Mouse (Mus musculus) frontal cortex, postnatal 36 days (tissue): ENCODE results near the gene Kmt2d.
"Not testable (repeated sequence)": the region's sequence is repeated elsewhere in the genome, so short reads cannot be mapped to it uniquely, and the experiment has no call there.

Experiments
- DNase-seq, 2 experiments: peaks; one replicate each; pipeline ENCODE4 v3.0.0; 2022; ENCODE audit warnings: low spot score in 2 of 2

Gene Kmt2d

DNA sequence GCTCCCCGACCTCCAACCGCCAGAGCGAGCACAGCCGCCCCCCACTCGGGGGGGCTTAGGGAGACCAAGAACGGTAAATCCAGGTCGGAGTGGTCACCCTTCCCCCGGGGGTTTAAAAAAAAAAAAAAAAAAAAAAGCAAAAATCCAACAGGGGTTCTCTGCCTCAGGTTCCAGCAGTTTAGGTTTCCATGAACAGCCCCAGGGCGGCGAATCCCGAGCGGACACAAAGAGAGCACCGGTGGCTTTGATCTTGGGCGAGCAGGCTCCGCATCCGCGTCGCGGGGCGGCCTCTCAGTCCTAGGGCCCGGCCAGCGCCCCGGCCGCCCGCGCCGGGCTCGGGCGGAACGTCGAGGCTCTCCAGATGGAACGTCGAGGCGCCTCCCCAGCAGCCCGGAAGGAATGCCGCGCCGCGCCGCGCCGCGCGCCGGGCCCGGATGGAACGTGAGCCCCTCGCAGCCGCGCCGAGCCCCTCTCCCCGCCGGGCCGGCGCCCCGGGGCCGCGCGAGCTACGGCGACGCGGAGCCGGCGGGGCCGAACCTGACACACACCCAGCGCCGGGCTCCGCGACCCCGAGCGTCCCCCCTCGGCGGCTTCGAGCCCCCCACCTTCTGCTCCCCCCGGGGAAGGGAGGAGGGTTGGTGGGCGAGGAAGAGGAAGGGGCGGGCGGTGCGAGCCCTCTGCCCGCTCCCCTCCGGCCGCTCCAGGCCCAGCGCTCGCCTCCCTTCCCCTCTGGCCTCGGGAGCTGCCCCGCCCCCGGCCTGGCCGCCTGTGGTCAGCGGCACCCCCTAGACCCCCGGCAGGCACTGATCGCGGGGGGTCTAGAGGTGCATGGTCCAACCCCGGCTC, at the start of gene Kmt2d:
TSS of gene Kmt2d (minus strand) at position 135 of the 846 bp plus-strand sequence.
- no peak for DNase-seq

- not testable (repeated sequence) for DNase-seq
These were observed 47.5 kb upstream of the Kmt2d start for GRCm38 (mm10) chr15:98918499-98918895.

DNA sequence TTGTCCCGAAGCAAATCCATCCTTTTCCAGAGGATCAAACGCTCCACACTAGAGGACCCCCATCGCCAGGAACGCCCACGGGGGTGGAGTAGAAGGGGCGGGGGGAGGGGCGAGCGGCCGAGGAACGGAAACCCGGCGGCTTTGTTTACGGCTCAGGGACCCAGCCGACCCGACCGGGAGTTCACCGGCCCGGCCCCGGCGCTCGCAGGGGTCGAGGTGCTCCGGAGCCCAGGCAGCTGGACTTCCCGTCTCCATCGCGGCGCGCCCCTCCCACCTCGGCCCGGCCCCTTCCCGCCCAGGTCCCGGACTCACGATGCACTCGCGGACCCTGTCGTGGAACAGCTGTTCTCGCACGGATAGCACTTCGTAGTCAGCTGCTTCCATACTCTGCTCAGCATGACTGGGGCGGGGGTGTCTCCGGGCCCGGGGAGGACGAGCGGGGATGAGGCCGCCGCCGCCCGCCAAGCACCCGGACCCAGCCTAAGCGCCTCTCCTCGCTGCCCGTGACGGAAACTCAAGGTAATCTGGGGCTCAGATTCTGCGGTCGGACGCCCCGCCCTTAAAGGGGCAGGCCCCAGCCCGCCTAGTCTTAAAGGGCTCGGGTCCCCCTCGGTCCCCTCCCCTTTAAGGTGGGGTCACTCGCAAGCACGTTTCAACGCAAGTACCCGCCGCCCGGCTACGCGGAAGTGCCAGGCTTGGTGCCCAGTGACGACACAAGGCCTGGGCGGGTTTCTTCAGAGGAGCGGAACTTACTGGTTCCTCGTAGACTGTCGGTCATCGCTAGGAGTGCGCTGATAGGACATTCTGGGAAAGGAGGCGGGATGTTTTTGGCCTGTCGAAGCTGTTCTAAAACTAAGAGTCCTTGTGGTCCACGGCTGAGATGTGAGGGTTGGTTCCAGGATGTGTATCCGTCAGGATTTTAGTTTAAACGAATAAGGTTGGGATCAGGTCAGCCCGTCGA, 46.8 kb upstream of the Kmt2d start, which contains the start of gene Lmbr1l:
TSS of gene Lmbr1l (minus strand) at position 694 of the 961 bp plus-strand sequence.
- DNase-seq, result peak; percentile 99

DNA sequence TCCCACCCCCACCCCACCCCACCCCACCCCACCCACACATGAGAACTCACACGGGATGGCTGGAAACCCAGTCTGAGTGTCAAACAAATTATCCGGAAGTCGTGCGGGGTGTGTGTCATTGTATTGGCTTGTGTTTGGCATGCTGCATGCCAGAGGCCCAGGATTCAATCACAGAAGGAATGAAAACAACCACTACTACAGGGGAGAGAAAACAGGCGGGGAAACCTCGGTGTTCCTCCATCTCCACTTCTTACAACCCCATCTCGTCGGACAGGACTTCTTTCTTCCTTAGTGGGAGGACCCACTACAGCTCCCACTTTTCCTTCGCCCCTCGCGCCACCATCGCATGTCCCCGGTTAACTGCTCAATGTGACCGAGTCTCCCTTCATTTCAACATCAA, 46.1 kb upstream of the Kmt2d start:
- no peak for DNase-seq

GRCm38 (mm10) chr15:98916016-98916415, 45.0 kb upstream of the Kmt2d start:
- DNase-seq, result no peak

GRCm38 (mm10) chr15:98914903-98915302, 43.9 kb upstream of the Kmt2d start:
- no peak for DNase-seq

DNA sequence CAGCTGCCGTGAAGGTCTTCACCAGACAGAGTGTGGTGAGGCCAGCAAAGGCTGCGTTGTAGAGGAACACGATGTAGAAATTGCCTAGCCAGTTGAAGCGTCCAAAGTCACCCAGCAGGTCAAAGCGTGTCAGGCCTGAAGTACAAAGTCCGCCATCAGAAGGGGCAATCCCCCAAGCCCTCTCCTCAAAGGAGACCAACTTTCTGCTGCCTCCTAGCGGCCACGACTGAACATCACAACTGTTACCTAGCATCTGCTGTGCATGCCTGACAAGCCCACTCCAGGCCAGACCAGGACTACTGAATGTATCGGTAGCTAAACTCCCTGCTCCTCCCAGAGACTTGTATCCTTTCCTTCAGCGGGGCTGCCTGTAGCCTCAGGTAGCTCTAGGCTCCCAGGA, 33.7 kb upstream of the Kmt2d start:
- peak; percentile 24 to 30 for DNase-seq

DNA sequence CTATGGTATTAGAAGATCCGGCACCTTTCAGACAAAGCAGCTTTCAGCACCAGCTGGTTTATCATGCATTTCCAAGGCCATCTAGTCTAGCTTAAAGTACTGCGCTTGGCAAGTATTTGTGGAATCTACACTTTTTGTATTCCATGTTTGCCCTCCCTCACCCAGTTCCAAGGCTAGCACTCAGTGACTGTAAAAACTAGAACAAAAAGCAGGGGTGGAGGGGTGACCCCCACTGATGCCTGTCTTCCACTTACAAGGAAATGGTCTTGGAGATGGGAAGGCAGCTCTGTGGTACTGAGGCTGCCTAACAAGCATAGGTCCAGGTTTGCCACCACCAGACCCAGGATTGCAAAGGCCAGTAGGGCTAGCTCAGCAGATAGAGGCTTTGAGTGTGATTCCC, 31.6 kb upstream of the Kmt2d start:
- DNase-seq, result no peak

- no peak for DNase-seq
These were observed 30.5 kb upstream of the Kmt2d start for GRCm38 (mm10) chr15:98901530-98901929.

DNA sequence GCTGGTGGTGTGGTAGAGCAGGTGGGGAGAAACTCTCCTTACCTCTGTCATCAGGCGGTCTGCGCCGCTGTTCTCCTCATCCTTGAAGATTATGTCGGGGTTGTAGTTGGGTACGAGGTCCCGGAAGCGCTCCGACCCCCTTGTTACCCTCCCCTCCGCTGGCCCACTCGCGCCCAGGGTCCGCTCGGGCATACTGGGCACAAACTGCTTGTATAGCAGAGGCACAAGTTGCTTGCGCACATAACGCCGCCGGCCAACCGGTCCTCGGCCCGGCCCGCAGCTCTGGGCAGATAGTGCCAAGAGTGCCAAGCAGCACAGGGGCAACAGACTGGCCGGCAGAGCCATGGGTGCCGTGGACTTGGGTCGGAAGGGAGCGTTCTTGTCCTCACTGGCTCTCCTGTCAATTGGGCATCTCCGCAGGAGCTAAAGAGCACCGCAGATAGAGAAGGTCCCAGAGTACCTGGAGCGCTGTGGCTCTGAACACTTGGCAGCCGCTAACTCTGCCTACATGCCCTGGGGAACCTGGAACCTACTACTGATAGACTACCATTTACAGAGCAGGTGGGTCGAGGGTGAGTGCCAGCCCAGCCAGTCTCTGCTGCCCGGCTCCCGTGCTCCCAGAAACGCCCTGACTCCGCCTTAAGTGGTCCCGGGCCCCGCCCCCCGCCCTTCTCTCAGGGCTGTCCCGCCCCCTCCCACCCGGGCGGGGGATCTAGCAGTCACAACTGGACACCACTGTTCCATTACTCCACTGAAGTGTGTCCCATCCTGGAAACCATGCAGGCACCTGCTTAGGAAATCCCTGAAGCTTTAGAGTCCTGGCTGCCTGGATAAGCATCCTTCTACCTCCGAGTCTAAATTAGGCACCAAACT, 27.2 kb upstream of the Kmt2d start, which contains the start of gene Dhh:
TSS of gene Dhh (minus strand) at position 613 of the 873 bp plus-strand sequence.
- no peak for DNase-seq

- no peak for DNase-seq
These were observed 26.5 kb upstream of the Kmt2d start for GRCm38 (mm10) chr15:98897495-98897894.

DNA sequence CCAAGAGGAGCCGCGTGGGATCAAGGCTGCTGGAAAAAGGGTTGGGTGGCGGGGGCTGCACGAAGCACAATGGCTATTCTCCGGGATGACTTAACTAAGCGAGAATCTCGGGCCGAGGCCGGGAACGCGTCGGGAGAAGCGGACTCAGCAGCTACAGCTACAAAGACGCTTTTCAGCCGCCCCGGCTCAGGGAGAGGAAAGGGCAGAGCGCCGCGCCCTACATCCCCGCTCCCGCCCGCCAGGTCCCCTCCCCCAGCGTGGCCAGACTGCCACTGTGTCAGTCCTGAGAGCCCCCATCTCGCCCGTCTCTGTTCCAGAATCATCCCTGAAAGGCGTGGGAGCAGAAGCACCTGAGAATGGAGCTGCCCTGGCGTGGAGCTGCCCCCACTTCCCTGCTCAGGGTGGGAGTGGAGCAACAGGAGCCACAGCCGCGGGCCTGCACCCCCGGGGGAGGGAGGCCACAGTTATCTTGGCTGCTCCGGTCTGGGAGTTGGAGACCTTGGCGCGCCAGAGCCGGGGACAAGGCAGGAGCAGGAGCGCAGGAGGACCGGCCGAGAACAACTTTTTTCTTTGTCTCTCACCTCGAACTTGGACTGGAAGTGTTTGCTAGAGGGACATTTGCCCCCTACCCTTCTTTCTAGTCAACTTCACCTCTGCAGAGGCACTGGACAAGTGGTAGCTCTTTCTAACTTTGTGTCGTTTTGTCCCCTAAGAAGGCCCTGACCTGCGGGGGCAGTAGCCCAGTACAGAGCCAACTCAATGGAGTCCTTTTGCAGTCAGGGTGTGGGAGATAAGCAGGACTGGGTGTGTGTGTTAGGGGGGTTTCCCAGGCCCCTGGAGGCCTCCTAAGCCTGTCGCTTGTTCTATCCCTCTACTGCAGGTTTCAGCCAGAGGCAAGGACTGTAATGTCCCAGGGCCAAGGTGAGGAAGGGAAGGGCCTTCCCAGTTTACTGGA, 24.9 kb upstream of the Kmt2d start:
- no peak for DNase-seq

DNA sequence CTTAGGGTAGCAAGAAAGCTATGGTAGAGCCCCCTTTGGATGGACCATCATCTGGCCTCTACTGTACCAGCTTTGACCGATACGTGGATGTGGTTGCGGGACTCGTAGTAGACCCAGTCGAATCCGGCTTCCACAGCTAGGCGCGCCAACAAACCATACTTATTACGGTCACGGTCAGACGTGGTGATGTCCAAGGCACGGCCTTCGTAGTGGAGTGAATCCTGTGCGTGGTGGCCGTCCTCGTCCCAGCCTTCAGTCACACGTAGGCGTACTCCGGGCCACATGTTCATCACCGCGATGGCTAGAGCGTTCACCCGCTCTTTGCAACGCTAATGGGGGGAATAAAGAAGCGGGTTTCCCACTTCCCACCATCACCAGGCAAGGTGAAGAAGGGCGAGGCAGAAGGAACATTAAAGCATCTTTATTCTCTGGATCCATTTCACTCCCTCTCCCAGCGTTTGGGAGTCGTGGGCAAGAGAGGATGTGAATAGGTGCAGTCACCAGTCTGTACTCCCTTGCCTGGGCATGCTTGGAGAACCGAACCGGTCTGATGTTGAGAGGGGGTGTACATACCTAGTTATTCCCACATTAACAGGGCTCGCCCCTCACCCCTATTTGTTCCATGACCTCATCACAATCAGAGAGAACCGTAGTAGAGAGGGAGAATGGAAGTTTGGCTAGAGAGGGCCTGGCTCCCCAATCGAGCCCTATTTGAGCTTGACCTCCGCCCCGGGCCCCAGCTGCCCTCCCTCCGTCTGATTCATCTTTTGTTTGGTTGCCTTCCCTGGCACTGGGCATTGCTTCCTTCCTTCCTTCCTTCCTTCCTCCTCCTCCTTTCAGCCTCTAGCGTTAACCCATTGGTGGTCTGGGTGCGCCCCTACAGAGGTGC, 24.0 kb upstream of the Kmt2d start:
- no peak for DNase-seq

DNA sequence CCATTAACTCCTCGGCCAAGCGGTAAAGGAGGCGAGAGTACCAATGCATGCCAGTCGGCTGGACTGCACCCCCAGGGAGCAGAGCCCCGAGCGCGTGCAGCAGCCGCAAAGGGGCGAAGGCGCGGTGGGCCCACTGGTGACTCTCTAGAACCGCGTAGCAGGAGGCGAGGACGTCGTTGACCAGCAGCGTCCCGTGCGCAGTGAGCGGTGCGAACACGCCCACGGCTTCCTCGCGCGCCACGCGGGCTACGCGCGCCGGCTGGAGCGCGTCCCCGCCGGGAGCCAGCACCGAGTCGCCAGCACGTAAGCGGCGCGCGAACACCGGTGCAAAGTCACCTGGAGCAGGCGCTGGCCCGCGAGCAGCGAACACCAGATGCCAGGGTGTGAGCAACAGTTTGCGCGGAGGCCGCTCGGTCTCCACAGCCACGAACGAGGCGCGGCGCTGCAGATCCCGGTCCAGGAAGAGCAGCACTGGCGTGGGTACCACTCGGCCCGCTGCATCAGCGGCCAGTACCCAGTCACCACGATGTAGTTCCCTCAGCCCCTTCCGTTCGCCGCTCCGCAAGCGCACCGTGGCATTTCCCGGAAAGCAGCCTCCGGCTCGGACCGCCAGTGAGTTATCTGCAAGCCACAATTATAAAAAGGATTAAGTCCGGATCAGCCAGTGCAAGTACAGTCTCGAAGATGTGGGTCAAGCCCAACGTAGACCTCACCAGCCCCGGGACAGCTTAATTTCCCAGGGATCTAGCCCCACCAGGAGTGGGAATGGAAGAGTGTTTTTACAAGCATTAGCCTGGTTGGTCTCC, 23.1 kb upstream of the Kmt2d start, which contains the start of gene Rhebl1:
TSS of gene Rhebl1 (minus strand) at position 601 of the 806 bp plus-strand sequence.
- no peak for DNase-seq

GRCm38 (mm10) chr15:98893036-98893435, 22.0 kb upstream of the Kmt2d start:
- no peak for DNase-seq

DNA sequence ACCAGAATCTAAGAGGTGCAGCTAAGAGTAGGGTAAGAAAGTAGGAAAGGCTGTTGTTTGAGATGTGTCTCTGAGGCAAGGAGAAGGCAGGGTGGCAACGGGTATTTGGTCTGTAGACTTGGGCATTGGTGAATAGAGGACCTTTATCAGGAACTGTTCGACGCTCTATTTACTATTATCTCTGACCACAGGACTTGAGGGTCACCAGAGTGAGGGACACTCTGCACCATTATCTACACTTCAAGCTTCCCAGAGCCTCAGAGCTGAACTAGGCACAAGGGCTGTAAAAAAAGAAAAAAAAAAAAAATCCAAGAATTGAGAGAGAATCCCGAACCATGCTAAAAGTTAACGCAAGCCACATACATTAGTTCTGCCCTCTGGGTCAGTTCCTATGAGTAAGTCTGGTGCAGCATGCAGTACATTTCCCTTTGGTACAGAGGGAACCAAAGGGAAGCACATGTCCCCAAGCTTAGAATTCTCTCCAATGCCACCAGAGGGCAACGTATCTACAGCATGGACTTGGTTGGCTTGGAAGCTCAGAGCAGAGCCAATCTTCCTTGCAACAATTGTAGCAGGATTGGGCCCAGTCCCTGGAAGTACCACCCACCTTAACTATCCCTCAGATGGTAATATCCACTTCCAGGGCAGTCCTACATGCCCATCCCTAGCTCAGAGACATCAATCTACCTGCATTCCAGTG, 21.1 kb upstream of the Kmt2d start:
- DNase-seq, result peak in 1 of 2 experiments; percentile 75

DNA sequence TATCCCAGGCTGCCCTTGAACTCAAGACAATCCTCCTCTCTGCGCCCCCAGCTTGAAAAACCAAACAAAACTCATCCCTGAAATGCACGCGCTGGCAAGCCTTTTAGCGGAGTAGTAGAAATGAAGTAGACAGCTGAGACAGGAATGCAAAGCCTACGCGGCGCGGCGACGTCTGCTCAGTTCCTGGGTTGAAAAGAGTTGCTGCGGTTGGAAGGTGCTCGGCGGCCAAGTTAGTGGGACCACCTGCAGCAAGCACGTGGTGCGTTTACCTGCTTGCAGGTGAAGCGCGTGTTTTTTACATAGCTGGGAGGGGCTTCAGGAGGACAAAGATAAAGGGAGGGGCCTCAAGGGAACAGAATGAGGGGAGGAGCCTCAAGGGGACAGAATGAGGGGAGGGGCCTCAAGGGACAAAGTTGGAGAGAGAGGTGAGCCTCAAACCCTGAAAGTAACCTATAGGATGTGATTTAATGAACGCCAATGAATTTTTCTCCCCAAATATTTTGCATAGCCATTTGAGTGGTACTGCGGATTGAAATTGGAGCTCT, 20.3 kb upstream of the Kmt2d start:
- no peak for DNase-seq
